Mouse (Mus musculus) limb, embryonic 11.5 days (tissue): ENCODE data around the gene Cd300e. TPM values are rescaled to one million over a fixed set of nuclear protein-coding genes. Genes with fewer than 3 reads are reported as not detected.

Experiments
- ATAC-seq: fragments of 200-750 bp; cut with Nextera tagmentation; 2 replicates; pipeline ENCODE4 v1.8.0; 2017; ENCODE audit warnings: low read depth; ENCODE audit not compliant: insufficient number of reproducible peaks, low FRiP score, low TSS enrichment
- DNase-seq: peaks from one replicate; pipeline ENCODE4 v3.0.0-alpha.2; 2015; ENCODE audit warnings: low spot score
- H3K27ac ChIP-seq: fragments of 300-500 bp; sonication (generic); replicated peaks from 2 replicates; pipeline ENCODE4 v1.5.1; 2014; ENCODE audit warnings: low read depth, mild to moderate bottlenecking, low read length
- H3K27me3 ChIP-seq: fragments of 300-500 bp; sonication (generic); 2 replicates; pipeline ENCODE4 v1.6.1; 2014; ENCODE audit warnings: mild to moderate bottlenecking, low read length, mixed read lengths; ENCODE audit not compliant: control insufficient read depth, insufficient read depth
- H3K36me3 ChIP-seq: fragments of 300-500 bp; sonication (generic); 2 replicates; pipeline ENCODE4 v1.6.1; 2014; ENCODE audit warnings: mild to moderate bottlenecking, low read length, moderate library complexity, mixed read lengths; ENCODE audit not compliant: control insufficient read depth, insufficient read depth
- H3K4me1 ChIP-seq: fragments of 300-500 bp; sonication (generic); 2 replicates; pipeline ENCODE4 v1.6.1; 2014; ENCODE audit warnings: low read length, mixed read lengths; ENCODE audit not compliant: control insufficient read depth, insufficient read depth
- H3K4me2 ChIP-seq: fragments of 300-500 bp; sonication (generic); 2 replicates; pipeline ENCODE4 v1.6.1; 2014; ENCODE audit warnings: low read depth, mild to moderate bottlenecking, moderate library complexity; ENCODE audit not compliant: severe bottlenecking
- H3K4me3 ChIP-seq: fragments of 300-500 bp; sonication (generic); 2 replicates; pipeline ENCODE4 v1.5.1; 2014; ENCODE audit warnings: low read depth, low read length
- H3K9ac ChIP-seq: fragments of 300-500 bp; sonication (generic); 2 replicates; pipeline ENCODE4 v1.6.1; 2014; ENCODE audit warnings: mild to moderate bottlenecking, low read length
- H3K9me3 ChIP-seq: fragments of 300-500 bp; sonication (generic); 2 replicates; pipeline ENCODE4 v1.6.1; 2016; ENCODE audit warnings: low read length; ENCODE audit not compliant: control insufficient read depth
- WGBS: fragments of 180-500 bp; shearing (Covaris S2); extraction: QIAGEN DNeasy Blood & Tissue Kit; methylation state at CpG from one replicate; pipeline ENCODE4 v1.1.7; 2014; 5-methylcytosine and 5-hydroxymethylcytosine counted together
- polyA plus RNA-seq: library from polyadenylated mRNA; unstranded; fragments of >200 nt; fragmentation: Nextera tagmentation; extraction: Ambion mirVana; gene quantifications from 2 replicates; pipeline ENCODE4 v1.2.1, GENCODE M21; 2014

Cd300e gene
- polyA plus RNA-seq, 1 experiment from 2014 or later, result not detected

DNA sequence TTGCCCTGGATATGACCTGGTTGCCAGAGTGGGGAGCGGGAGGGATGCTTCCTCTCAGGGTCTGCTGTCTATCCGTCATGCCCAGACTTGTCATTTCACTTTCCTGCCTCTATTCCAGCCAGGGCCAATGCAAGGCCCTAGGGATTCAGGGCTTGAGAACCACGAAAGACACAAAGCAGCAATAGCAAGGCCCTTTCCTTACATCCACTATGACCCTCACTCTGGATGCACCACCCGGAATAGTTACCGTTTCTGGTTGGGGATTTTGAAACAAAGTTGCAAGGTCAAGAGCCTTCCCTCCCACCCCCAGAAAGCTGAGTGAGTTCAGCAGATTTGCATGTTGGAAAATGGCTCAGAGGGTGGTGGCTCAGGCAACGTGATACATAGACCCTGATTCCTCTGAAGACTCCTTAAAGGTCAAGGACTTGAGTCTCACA, 39.7 kb upstream of the Cd300e start:
- no peak overlapping the region for H3K27ac ChIP-seq
- no peak overlapping the region for H3K4me2 ChIP-seq
- 33% methylated on average over 6 of the region's 6 CpGs for WGBS
- no peaks in the 10 kb centered on the region for H3K27me3 ChIP-seq
- no peak for DNase-seq
- no peak for ATAC-seq
- no peak overlapping the region for H3K4me3 ChIP-seq
- H3K4me1 ChIP-seq, result peaks cover 35% of the 10 kb centered on the region
- H3K36me3 ChIP-seq, result no peaks in the 10 kb centered on the region
- H3K9ac ChIP-seq, result no peak overlapping the region
- H3K9me3 ChIP-seq, result no peaks in the 10 kb centered on the region

- WGBS, result 9% methylated on average over 7 of the region's 7 CpGs
- no peaks in the 10 kb centered on the region for H3K36me3 ChIP-seq
- H3K4me3 ChIP-seq, result no peak overlapping the region
- DNase-seq, result peak; percentile 37
- no peak overlapping the region for H3K27ac ChIP-seq
- no peaks in the 10 kb centered on the region for H3K27me3 ChIP-seq
- H3K9me3 ChIP-seq, result no peaks in the 10 kb centered on the region
- no peak overlapping the region for H3K9ac ChIP-seq
- H3K4me2 ChIP-seq, result no peak overlapping the region
- H3K4me1 ChIP-seq, result peaks cover 35% of the 10 kb centered on the region
- ATAC-seq, result no peak
Measured at GRCm38 (mm10) chr11:115100741-115101140, 38.8 kb upstream of the Cd300e start.

DNA sequence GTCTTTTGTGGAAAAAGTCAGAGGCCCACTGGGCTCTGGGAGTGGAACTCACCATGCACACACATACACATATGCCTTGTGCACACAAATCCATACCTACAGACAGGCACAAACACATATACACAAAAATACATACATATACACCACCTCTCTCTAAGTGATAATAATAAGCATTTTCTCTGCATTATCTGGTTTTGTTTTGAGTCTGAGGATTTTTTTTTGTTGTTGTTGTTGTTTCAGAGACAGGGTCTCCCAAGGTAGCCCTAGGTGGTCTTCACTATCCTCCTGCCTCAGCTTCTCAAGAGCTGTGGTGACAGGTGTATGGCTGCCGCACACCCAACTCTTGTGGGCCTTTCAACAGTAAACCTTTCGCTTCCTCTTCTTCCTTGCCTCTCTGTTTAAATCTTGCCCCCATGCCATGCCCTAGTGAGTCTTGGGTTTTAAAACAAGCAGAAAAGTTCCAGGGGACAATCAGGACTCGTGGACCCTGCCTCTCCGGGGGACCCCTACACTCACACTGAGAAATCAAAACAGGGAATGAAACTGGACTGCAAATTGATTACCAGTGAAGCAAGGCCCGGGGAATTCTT, 38.1 kb upstream of the Cd300e start:
- no peak for ATAC-seq
- no peak overlapping the region for H3K9ac ChIP-seq
- H3K36me3 ChIP-seq, result no peaks in the 10 kb centered on the region
- no peak for DNase-seq
- peaks cover 35% of the 10 kb centered on the region for H3K4me1 ChIP-seq
- no peak overlapping the region for H3K27ac ChIP-seq
- WGBS, result 65% methylated on average over 5 of the region's 5 CpGs
- no peaks in the 10 kb centered on the region for H3K9me3 ChIP-seq
- H3K4me2 ChIP-seq, result no peak overlapping the region
- H3K27me3 ChIP-seq, result no peaks in the 10 kb centered on the region
- no peak overlapping the region for H3K4me3 ChIP-seq

- ATAC-seq, result no peak
- Histone ChIP-seq H3K4me1 (peaks cover 33% of the 10 kb centered on the region), H3K4me2 (peak overlapping the region; percentile 17), H3K27ac (no peak overlapping the region), H3K4me3 (no peak overlapping the region), H3K9me3 (no peaks in the 10 kb centered on the region), H3K36me3 (no peaks in the 10 kb centered on the region), H3K27me3 (no peaks in the 10 kb centered on the region), H3K9ac (no peak overlapping the region)
- DNase-seq, result peak; percentile 76
- WGBS, result 18% methylated on average over 16 of the region's 16 CpGs
Measured at GRCm38 (mm10) chr11:115099241-115099840, 37.4 kb upstream of the Cd300e start.

- ATAC-seq, result no peak
- H3K36me3 ChIP-seq, result no peaks in the 10 kb centered on the region
- H3K4me1 ChIP-seq, result peaks cover 29% of the 10 kb centered on the region
- no peak overlapping the region for H3K4me2 ChIP-seq
- WGBS, result 44% methylated on average over 10 of the region's 10 CpGs
- no peak for DNase-seq
- no peaks in the 10 kb centered on the region for H3K27me3 ChIP-seq
- H3K4me3 ChIP-seq, result no peak overlapping the region
- H3K27ac ChIP-seq, result no peak overlapping the region
- no peaks in the 10 kb centered on the region for H3K9me3 ChIP-seq
- H3K9ac ChIP-seq, result no peak overlapping the region
Measured at GRCm38 (mm10) chr11:115098203-115098932, 36.4 kb upstream of the Cd300e start.

DNA sequence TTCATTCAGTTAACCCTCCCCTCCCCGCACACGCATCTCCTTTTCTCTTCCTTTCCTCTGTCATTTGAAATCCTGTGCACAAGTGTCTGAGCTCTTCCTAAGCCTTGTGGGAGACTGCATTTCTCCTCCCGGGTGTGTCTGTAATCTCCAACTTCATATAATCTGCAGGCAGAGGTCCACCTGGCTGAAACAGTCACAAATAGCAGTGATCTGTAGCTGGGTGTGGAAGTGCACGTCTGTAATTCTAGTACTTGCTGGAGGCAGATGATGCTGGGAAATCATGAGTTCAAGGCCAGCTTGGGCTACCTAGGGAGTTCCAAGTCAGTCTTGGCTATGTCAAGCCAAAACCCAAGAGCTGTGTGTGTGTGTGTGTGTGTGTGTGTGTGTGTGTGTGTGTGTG, 30.2 kb upstream of the Cd300e start:
- Histone ChIP-seq H3K4me1 (0 out of 2 replicates have a peak, but pooled peaks cover 2% of the 10 kb centered on the region), H3K4me2 (no peak overlapping the region), H3K36me3 (no peaks in the 10 kb centered on the region), H3K27me3 (peaks cover 16% of the 10 kb centered on the region), H3K9me3 (no peaks in the 10 kb centered on the region; the same call in 1 of the 2 replicates), H3K4me3 (no peak overlapping the region), H3K9ac (no peak overlapping the region), H3K27ac (no peak overlapping the region)
- no peak for ATAC-seq
- no peak for DNase-seq
- WGBS, result 21% methylated on average over 4 of the region's 4 CpGs

- 0 out of 2 replicates have a peak, but pooled peaks cover 2% of the 10 kb centered on the region for H3K4me1 ChIP-seq
- DNase-seq, result peak; percentile 72
- no peak within 1 kb of the TSS for H3K27ac ChIP-seq
- peak within 1 kb of the TSS; percentile 30; the same call in 1 of the 2 replicates for H3K4me2 ChIP-seq
- no peak within 1 kb of the TSS for H3K4me3 ChIP-seq
- no peak within 1 kb of the TSS for H3K9ac ChIP-seq
- H3K9me3 ChIP-seq, result no peaks in the 10 kb centered on the region; the same call in 1 of the 2 replicates
- H3K36me3 ChIP-seq, result no peaks in the 10 kb centered on the region
- H3K27me3 ChIP-seq, result peaks cover 16% of the 10 kb centered on the region
- no peak for ATAC-seq
- WGBS, result 2% methylated on average over 36 of the region's 36 CpGs
Measured at GRCm38 (mm10) chr11:115091362-115091901, 29.5 kb upstream of the Cd300e start, which contains the start of gene Rab37. Gene Rab37 (plus strand): TSS chr11:115091431.

DNA sequence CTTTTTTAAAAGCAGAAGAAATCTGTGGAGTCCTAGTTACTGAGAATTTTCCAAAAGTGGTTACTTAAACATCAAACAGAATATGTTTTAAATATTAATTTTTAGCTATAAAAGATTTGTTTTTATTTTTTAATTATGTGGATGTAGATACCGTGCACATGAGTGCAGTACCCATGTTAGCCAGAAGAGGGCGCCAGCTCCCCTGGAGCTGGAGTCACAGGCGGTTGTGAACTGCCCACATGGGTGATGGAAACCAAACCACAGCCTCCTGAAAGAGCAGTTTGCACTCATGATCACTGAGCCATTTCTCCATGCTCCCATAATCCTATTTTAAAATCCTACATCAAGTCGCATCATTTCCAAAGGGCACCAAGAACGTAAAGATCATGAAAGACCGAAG, 27.9 kb upstream of the Cd300e start:
- 0 out of 2 replicates have a peak, but pooled peaks cover 2% of the 10 kb centered on the region for H3K4me1 ChIP-seq
- H3K9ac ChIP-seq, result no peak overlapping the region
- H3K4me3 ChIP-seq, result no peak overlapping the region
- DNase-seq (no peak), ATAC-seq (no peak)
- WGBS, result 66% methylated on average over 6 of the region's 6 CpGs
- peaks cover 16% of the 10 kb centered on the region for H3K27me3 ChIP-seq
- no peak overlapping the region for H3K27ac ChIP-seq
- H3K9me3 ChIP-seq, result no peaks in the 10 kb centered on the region; the same call in 1 of the 2 replicates
- no peak overlapping the region for H3K4me2 ChIP-seq
- H3K36me3 ChIP-seq, result no peaks in the 10 kb centered on the region
